Mouse (Mus musculus) left cerebral cortex, adult 9 months (tissue): Measurements from ENCODE around the gene Aldh3a1.

Source experiments
- DNase-seq, 2 experiments: peaks; one replicate each; pipeline ENCODE4 v3.0.0; 2022; ENCODE audit warnings: low spot score in 2 of 2

Aldh3a1 gene

DNA sequence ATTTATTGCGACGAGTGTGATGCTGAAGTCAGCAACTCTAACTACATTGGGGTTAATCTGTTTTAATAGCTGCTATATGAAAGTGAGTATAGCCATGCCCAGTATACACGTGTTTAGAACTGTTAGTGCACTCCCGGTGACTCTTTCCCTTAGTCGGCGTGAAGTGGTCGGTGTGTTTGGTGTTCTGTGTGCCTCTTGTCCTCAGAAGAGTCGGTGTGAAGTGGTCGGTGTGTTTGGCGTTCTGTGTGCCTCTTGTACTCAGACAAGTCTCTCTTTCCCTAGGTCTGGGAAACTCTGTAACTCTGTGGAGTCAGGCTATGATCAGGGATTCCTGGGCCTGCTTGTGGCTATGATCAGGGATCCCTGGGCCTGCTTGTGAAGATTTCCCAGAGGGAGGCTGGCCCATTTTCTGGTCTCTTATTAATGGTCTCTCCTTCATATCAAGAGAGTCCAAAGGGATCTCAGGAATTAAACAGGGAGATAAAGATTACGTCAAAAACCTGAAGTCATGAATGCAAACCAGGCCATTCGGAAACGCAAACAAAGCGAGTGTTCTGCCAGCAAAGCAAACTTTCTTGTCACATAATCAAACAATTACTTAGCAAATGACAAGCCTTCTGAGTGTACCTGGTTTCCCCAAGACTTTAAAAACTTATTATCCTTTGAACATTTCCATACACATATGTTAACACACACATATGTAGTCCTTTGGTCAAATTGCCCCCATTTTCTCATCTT lies 10.6 kb upstream of the Aldh3a1 start:
- DNase-seq = no peak

DNA sequence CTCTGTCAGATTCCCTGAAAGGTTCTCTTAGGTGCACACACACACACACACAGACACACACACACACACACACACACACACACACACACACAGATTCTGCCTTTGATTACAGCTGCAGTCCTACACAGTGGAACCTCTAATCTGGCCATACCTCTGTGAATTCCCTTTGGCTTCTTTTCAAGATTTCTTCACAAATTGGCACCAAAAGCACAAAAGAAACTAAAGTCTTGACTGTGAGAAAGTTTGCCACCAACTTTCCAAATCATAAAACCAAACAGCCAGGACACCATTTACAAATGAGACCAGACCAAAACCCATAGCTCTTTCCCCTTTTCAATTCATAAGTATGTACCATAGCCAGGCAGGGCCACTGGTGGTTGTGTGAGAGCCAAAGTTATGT lies 9.4 kb upstream of the Aldh3a1 start:
- DNase-seq = no peak

DNA sequence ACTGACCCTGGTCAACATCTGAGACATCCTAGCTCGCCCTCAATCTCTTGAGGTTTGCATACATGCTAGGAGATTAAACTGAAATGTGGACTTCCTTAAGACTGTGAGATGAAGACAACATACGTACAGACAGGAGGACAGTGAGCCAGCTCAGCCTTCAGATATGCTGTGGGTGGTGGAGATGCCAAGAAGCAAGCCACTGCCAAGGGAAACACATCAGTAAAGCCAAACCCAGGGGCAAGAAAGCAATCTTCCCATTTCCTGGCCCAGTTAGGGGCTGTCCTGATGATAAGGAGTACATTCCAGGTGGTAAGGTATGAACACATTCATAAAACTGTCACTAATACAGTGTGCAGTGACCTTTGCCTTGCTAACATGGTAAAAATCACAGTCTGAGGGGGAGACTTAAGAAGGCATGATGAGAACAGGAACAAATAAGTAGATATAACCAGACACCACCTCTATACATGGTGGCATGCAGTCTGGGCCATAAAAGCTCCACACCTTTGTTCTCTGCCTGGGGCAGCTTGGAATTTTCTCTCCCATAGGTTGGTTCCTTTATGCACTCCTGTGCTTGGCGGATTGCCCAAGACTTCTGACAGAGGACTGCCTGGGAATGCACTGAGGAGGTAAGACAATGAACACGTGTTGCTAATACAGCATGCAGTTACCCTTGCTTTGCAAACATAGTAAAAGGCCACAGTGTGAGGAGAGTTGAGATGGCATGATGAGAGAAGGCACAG lies 7.5 kb upstream of the Aldh3a1 start:
- no peak for DNase-seq

DNA sequence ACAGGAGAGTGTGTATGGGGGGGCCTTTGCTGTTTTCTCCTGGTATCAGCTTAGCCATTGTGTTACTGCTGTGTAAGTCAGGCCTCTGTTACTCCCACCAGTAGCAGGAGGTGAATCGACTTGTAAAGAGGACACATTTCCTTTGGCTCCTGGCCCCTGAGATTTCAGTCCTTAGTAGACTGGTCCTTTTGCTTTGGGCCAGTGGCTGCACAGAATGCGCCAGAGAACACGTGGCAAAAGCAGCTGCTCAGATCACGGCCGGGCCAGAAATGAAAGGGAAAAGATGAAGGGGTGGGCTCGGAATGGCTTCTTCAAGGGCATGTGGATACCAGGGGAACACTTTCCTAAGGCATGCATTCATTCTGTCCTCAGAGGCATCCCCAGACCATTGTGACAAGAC lies 5.2 kb upstream of the Aldh3a1 start:
- no peak for DNase-seq

DNA sequence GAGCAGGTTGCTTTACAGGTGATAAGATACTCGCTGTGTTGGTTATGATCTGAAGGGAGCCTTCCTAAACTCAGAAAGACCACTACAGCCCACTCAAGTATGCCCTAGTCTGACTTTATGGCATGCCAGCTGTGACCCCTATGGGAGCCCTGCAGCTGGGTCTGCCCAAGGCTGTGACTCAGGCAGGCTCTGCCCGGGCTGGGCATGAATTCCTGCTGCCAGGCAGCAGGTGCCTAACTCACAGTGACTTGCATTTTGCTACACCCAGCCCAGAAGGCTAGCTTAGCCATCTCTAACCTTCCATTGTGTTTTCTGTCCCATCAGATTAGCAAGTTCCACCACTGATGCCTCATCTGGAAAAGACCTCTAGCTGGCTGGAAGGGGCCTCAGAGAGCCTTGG lies 4.5 kb upstream of the Aldh3a1 start:
- DNase-seq = no peak

DNA sequence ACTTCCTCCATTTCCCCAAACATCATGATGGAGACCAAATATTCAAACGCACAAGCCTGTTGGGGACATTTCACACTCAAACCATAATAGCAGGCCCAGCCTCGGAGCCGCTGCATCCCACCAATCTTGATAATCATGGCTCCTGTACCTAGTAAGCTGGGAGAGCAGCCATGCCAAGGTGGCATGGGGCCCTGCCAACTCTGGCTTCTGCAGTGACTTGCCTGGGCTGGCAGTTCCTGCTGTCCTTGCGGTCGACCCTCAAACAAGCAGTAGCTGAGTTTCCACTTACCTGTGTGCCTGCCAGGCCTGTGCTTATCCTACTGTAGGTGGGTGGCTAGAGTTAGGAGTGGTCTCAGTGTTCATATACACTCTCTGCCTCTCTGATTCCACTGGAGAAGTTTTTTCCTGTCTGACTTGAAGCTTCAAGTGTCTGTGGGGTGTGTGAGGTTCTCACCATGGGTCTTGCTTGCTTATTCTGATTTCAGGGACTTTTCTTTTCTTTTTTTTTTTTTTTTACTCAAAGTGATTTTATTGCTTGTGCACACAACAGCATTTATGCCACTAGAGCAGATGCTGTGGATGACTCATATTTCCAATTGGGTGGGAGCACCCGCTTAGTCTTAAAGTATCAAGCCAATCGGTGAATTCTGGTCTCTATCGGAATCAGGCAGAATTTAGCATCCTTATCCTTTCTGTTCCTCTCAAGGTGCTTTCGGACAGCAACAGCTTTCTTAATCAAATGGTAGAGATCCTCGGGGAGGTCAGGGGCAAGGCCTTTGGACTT lies 2.0 kb upstream of the Aldh3a1 start:
- no peak for DNase-seq

DNA sequence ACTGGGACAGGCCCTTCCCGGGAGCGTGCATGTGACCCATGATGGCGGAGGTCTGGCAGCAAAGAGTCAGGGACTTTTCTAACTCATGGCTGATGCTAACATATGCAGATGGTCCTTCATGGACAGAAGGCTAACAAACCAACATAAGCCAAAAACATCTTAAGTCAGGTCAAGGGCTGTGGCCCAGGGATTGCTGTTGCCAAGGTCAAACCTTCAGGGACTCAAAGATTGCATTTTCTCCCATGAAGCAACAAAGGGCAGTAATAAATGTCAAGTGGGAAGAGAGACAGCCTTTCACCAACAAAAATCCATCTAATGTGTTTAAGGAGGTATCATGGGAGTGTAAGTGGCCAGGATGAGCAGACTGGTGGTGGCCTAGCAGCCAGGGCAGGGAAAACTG lies 1.2 kb upstream of the Aldh3a1 start:
- DNase-seq = no peak

DNA sequence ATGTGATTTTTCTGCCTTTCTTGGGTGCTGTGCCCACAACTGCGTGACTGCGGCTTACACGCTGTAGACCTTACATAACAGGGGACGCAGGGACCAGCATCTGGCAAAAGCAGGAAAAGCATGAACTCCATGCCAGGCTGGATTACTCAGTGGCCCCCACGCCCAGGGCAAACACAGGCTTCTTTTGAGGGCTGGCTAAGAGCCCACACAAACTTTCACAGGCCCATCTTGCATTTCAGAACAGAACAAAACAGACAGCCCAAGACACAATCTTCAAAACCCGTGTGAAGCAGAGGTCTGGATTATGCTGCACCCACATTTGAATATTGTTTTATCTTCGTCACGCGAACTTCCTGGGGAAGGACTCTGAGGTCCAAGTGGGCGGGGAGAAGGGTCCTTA lies 979 bp downstream of the Aldh3a1 start:
- no peak for DNase-seq

DNA sequence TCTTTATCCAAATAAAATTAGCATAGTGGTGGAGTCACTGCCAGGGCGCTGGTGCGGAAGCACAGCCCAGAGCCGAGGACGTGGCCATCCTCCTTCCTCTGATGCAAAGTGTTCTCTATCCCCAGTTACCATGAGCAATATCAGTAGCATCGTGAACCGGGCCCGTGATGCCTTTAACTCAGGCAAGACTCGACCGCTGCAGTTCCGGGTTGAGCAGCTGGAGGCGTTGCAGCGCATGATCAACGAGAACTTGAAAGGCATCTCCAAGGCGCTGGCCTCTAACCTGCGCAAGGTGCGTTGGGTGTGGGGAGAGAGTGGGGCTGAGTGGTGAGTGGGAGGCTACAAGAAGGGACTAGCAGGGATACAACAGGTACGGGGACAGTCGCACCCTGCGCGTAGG lies 4.8 kb downstream of the Aldh3a1 start:
- no peak for DNase-seq

DNA sequence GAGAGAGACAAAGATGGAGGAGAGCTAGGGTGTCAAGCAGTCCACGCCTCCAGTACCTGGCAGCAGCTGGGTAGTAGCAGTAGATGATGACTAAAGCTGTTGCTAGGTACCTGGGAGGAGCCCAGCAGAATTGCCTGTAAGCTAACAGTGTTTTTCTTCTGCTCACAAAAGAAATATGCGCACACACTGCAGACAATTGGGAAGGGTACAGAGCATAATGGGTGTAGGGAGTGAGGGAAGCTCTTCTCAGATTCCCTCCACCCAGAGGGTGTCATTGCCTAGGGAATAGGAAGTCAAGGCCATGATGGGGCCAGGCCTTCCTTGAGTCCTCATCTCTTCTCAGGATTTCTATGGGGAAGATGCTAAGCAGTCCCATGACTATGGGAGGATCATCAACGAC lies 8.6 kb downstream of the Aldh3a1 start:
- no peak for DNase-seq

DNA sequence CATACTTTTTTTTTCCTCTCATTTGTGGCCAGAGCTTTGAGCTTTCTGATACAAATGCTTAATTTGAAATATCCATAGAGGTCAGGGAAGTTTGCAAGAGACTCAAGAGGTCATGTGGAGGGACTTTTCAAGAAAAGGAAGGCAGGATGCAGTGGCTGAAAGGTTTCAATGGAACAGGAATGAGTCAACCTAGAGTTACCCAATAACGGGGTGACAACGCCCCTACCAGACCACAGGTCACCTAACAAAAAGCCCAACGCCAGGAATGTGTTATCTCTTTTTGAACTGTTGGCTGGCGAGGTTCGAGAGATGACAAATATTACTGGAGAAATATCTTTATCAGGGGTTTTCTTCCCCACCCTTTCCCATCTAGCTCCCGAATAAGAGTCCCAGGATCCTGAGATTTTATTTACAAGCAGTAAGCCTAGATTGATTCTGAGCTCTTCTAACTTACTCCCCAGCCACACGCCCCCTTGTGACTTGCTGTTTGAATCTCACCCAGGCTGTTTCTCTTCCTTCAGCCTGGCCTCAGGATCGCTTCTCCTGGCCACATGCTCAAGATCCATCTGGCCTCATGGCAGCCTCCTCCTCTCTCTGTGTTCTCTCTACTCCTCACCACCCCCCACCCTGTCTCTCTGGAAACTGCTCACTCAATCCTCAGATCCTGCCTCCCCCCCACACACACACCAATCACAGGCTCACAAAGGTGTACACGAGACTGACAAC lies 13.0 kb downstream of the Aldh3a1 start:
- DNase-seq = no peak

DNA sequence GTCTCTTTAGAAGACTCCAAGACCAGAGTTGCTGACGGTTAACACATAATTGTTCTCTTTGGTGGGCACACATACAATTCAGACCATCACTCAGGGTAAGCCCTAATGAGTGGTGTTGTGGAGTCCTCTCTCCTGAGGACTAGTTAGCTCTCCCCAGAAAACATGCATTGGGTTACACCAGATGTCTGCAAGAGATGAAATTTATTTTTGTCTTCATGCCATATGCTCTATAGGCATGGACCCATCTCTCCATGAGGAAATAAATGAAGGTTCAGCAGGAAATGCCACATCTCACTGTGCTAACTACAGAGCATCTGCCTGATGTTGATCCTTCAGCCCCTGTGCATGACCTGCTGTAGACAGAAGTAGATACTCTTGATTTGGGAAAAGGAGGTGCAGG lies 14.7 kb downstream of the Aldh3a1 start:
- no peak for DNase-seq

DNA sequence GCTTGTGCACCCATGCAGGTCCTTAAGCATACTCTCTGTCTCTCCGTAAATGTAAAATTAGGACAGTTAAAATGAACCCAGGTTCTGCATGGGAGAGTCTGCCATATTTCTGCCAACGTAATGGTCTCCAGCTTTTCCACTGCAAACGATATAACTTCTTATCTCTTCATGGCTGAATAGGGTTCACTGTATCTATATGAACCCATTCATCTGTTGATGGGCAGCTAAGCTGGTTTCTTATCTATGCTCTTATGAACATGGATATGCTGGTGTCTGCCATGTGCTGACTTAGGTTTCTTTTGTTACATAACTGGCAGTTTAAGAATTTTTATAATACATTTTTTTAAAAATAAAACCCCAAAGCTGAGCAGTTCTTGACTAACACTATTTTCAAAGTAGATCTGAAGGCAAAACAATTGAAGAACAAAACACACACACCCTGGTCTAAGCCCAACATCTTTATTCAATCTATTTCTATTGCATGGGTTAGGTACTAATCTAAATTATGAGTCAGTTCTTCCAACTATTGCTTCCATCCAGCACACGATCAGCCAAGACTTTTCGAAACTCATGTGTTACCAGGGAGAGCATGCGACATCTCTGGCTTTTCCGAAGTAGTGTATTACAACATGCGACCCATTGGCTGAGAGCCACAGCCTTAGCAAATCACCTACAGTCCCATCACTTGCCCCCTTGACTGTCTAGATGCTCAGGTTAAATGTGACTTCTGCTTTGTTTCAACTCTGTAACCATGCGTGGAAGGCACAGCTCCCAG lies 15.8 kb downstream of the Aldh3a1 start:
- no peak for DNase-seq

DNA sequence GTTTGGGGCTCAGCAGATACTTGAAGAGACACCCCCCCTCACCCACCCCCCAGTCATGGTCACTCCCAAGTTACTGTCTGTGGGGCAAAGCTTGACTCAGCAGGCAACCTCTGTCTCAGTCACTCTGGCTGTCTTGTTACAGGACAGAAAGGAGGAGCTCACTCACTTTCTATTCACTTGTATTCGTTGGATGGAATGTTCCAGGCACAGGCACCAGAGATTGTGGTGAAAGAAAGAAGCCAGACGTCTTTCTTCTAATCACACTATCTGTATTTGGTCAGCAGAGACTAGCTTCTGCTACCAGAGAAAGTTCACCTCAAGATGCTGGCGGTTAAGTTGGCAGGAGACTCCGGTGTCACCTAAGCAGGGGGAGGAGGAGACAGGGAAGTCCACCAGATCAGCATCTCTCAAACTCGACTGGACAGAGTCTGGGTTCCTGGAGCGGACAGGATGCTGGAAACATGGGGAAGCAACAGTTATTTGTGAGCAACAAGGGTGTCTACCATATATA lies 17.0 kb downstream of the Aldh3a1 start:
- DNase-seq = no peak

DNA sequence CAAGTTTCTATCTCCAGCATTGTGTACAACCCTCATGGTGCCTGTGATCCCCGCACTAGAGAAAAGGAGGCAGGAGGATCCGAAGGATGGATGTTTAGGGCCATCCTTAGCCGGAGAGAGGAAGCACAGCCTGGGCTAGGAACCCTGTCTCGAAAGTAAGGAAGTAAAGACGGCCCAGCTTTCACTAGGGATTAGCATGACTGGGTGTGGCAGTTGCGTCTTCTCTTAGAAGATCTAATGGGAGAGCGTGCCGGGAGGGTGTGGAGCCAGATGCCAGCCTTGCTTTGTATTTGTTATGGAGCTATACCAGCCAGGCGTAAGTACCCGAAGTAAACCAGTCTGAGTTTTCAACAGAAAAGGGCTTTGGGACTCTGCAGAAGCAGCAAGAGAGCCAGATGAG lies 17.6 kb downstream of the Aldh3a1 start:
- DNase-seq = no peak

DNA sequence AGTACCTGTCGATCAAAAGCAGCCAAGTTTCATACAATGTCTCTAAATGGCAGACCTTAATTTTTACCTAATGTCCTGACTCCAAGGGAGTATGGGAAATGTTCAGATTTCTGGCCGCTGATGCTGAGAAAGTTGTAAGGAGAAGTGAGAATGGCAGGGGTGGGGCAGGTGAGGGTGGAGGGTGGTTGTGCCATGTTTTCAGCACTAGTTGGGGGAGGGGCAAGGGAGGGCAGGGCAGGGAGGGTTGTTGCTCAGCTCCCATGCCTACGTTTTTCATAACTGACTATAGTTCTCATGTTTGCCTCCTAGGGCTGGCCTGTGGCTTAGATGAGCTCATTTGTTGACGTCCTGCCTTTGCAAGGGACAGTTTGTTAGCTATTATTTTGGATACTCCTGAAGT lies 18.2 kb downstream of the Aldh3a1 start:
- no peak for DNase-seq

DNA sequence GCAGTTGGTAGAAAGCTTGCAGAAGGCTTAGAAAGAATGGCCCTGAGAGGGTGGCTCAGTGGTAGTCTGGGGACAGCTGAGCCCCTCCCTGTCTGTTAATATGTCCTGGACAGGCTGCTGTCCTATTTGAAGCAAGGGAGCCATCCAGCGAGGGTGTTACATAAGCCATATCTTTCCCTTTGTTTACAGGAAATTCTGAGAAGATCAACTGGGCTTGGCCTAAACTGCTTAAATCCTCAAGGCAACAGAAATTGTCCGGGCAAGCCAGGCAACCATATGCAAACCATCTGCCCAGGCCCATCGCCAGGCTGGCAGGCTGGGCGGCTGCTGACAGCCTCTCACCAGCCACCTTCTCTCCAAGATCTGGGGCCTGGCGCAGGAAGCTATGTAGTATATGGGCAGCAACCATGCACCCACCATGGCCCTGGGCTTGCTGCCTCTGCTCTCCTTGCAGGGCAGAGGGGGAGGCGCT lies 18.6 kb downstream of the Aldh3a1 start:
- peak in 1 of 2 experiments; percentile 76 for DNase-seq

DNA sequence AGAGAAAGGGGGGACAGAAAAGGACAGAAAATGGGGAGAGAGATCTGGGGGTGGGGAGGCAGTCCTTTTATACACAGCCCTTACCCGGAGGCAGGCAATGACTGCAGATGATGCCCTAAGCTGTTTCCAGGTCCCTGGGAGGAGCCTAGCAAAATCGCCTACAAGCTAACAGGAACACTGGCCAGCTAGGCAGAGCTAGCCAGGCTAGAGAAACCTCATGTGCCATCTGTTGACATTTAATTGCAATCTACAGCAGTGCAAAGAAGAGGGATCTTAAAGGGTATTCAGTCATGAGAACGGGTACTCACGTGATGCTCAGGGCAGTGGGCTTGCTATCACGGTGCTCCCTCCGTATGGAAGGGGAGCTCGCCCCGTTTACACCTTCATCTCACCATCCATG lies 20.5 kb downstream of the Aldh3a1 start:
- DNase-seq = no peak

DNA sequence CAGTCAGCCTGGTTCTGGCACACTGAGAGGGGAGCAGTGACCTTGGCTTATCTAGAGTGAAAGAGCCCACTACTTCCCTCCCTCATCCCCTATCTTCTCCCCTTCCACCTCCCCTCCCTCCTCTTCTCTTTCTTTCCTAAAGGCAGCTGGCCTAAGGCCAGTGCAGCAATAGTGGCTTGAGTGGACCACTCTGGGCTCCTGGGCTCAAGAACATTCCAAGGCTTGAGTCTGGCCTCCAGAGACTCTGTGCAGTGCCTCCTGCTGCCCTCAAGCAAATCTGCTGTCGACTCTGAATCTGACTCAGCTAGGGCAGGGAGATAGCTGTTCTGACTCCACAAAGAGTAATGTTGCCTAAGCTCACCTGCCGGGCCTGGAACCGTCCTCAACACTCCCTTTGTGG lies 21.1 kb downstream of the Aldh3a1 start:
- no peak for DNase-seq

DNA sequence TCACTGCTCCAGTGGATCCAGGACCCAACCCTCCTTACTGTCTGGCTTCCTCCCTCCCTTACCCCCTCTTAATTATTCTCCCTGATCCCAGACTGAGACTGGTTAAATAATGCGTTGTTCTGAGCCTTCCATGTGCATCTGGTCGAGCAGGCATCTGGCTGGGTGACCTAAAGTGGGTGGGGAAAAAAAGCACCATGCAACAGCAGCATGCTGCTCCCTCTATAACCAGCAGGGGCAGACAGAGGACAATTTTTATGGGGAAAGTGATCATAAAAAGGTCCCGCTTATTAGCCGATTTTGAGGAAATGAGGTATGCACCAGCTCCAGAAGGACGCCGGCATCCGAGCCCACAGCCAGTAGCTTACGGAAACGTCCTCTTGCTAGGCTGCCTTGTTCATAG lies 24.0 kb downstream of the Aldh3a1 start:
- peak in 1 of 2 experiments; percentile 59 for DNase-seq

DNA sequence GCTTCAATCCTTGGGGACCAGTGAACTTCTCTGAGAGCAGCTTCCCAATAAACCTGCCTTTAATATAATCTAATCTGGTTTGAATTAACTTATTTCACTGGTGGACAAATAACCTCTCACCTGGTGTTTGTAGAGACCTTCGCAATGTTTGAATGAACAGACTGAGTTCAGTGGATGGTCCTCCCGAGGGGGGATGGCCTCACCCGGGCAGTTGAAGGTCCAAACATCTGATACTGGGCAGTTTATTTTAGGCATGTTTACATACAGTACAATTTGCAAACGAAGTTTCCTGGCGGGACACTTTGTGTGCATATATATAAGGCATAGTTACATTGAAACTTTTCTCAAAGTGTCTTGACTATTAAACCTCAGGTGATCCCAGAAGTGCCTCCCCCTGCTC lies 26.8 kb downstream of the Aldh3a1 start:
- DNase-seq = no peak
